Mouse (Mus musculus) liver, embryonic 12.5 days (tissue): ENCODE data around the gene Haghl. TPM values are rescaled to one million over a fixed set of nuclear protein-coding genes. Genes with fewer than 3 reads are reported as not detected.
A peak's percentile ranks its signal among the peaks of the same experiment; 100 is the strongest.

Experiments
- ATAC-seq: fragments of 200-750 bp; cut with Nextera tagmentation; 2 replicates; pipeline ENCODE4 v1.8.0; 2017; ENCODE audit warnings: moderate number of reproducible peaks, mild to moderate bottlenecking, moderate library complexity
- H3K27ac ChIP-seq: fragments of 300-500 bp; sonication (generic); 2 replicates; pipeline ENCODE4 v1.5.1; 2016; ENCODE audit warnings: mild to moderate bottlenecking
- H3K27me3 ChIP-seq: fragments of 300-500 bp; sonication (generic); replicated peaks from 2 replicates; pipeline ENCODE4 v1.6.1; 2016; ENCODE audit warnings: mild to moderate bottlenecking, moderate library complexity
- H3K36me3 ChIP-seq: fragments of 300-500 bp; sonication (generic); 2 replicates; pipeline ENCODE4 v1.6.1; 2016; ENCODE audit warnings: mild to moderate bottlenecking, moderate library complexity
- H3K4me1 ChIP-seq: fragments of 300-500 bp; sonication (generic); 2 replicates; pipeline ENCODE4 v1.6.1; 2016
- H3K4me2 ChIP-seq: fragments of 300-500 bp; sonication (generic); 2 replicates; pipeline ENCODE4 v1.6.1; 2016; ENCODE audit warnings: mild to moderate bottlenecking, moderate library complexity
- H3K4me3 ChIP-seq: fragments of 300-500 bp; sonication (generic); 2 replicates; pipeline ENCODE4 v1.5.1; 2016; ENCODE audit warnings: mild to moderate bottlenecking, moderate library complexity
- H3K9ac ChIP-seq: fragments of 300-500 bp; sonication (generic); 2 replicates; pipeline ENCODE4 v1.6.1; 2016; ENCODE audit warnings: mild to moderate bottlenecking, moderate library complexity
- H3K9me3 ChIP-seq: fragments of 300-500 bp; sonication (generic); replicated peaks from 2 replicates; pipeline ENCODE4 v1.6.1; 2016; ENCODE audit warnings: mild to moderate bottlenecking, moderate library complexity
- WGBS: fragments of 180-500 bp; shearing (Covaris S2); methylation state at CpG from one replicate; pipeline ENCODE4 v1.1.7; 2016; ENCODE audit not compliant: insufficient replicate concordance; 5-methylcytosine and 5-hydroxymethylcytosine counted together
- polyA plus RNA-seq: library from polyadenylated mRNA; unstranded; fragments of >200 nt; fragmentation: Nextera tagmentation; extraction: Ambion mirVana; gene quantifications from 2 replicates; pipeline ENCODE4 v1.2.1, GENCODE M21; 2016

Haghl gene
- polyA plus RNA-seq = 11.4 and 11.9 TPM in 2 replicates

DNA sequence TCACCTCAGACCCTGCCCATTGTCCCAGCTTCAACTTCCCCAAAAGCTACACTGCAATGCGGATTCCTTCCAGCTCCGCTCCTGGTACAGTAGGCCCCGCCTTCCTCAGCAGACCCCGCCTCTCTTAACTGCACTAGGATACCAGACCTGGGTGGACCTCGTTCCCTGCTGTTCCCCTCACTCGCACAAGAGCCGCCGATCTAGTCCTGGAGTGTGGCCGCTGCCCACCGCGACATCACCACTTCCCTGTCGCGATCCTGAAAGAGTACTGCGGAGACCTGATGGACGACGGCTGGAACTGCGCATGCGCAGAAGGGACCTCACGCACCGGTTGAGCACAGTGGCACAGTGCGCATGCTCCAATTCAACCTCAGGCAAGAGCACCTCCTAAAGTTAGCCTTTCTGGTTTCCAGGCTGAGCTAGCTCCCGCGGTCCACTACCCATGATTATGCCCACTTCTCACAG is at the start of gene Haghl:
Gene Haghl (minus strand): TSS at position 393 of the 465 bp plus-strand sequence.
- WGBS = under 1% methylated on average over 23 of the region's 23 CpGs
- peaks cover 63% of the 10 kb centered on the region for H3K36me3 ChIP-seq
- no peaks in the 10 kb centered on the region for H3K27me3 ChIP-seq
- H3K4me3 ChIP-seq = peak within 1 kb of the TSS; percentile 73
- peaks cover 16% of the 10 kb centered on the region for H3K4me1 ChIP-seq
- peak within 1 kb of the TSS; percentile 72 for H3K9ac ChIP-seq
- ATAC-seq = peak; percentile 83
- peak within 1 kb of the TSS; percentile 87 for H3K4me2 ChIP-seq
- no peaks in the 10 kb centered on the region for H3K9me3 ChIP-seq
- peak within 1 kb of the TSS; percentile 69 for H3K27ac ChIP-seq

DNA sequence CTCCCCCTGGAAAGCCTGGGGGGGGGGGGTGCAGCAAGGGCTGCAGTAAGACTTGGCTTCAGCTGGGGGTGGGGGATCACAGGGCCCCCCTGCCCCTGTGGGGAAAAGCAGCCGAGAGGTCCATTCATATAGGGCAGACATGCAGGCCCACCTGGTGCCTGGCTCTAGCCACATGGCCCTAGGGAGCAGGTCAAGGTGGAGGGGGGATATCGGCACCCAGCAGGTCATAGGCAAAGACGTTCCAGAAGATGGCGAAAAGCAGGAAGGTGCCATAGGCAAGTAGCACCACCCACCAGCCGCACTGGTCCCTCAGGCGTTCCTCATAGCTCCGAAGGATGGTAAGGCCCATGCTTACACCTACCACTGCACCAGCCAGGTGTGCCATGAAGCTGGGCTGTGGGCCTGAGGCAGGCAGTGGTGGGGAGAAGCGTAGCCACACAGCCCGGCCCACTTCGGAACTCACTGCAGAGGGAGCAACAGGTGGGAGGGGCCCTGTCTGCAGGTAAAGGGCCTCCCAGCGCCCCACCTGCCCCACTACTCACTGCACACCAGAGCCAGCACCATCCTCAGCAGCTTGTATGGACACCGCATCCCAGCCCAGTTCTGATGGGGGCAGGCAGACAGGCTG is 49.2 kb upstream of the Haghl start:
- Histone ChIP-seq H3K4me1 (peaks cover 84% of the 10 kb centered on the region), H3K9ac (peak overlapping the region; percentile 92), H3K4me2 (peak overlapping the region; percentile 84), H3K27ac (peak overlapping the region; percentile 93), H3K4me3 (peak overlapping the region; percentile 84), H3K36me3 (peaks cover 65% of the 10 kb centered on the region), H3K9me3 (no peaks in the 10 kb centered on the region), H3K27me3 (no peaks in the 10 kb centered on the region)
- ATAC-seq = no peak
- 89% methylated on average over 12 of the region's 12 CpGs for WGBS

DNA sequence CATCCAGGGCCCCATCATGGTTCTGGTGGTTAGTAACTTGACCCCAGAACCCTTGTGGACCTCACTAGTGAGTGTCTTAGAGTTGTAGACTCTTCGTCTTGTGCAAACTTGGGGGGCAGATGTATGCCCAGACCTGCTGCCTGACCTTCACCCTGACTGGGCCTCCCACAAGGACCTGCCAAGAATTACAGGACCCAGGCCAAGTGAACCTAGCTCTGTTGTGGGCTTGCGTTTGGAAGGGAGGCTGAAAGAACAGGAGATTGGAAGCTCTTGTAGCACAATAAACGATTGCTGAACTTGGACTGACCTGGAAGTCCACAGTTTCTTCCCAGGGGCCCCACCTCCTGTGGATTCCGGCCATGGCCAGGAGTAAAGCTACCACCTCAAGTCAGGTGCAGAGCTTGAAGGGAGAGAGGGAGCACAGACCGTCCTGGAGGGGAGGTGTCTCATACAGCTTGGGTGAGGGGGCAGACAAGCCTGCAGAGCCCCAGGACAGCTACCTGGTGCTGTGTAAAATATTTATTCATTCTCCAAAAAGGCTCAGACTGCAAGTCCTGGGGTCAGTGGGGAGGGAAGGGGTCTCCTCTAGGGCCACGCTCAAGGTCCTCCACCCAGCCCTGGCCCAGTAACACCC is 48.6 kb upstream of the Haghl start:
- WGBS = 43% methylated on average over 6 of the region's 6 CpGs
- peak overlapping the region; percentile 92 for H3K9ac ChIP-seq
- peak overlapping the region; percentile 84 for H3K4me2 ChIP-seq
- no peaks in the 10 kb centered on the region for H3K27me3 ChIP-seq
- H3K9me3 ChIP-seq = no peaks in the 10 kb centered on the region
- peak overlapping the region; percentile 93 for H3K27ac ChIP-seq
- H3K4me3 ChIP-seq = peak overlapping the region; percentile 84
- ATAC-seq = no peak
- peaks cover 60% of the 10 kb centered on the region for H3K36me3 ChIP-seq
- H3K4me1 ChIP-seq = peaks cover 84% of the 10 kb centered on the region

DNA sequence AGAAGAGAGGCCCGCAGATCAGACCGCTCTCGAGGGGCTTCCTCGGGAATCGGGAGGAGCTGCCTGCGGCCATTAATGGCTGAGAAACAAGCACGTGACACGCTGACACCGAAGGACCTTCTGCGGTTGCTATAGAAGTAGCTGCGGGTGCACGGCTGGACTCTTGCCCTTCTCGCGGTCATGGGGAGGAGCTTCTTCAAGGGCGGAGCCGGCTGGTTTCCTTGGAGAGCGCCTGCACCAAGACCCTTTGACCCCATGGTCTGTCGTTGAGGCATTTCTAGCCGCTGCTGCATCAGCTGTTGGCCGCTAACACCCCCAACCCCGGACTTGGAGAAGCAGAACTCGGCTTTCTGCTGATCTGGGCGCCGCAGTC is 47.8 kb upstream of the Haghl start, which contains the start of gene Stub1:
Gene Stub1 (minus strand): TSS at position 114 of the 373 bp plus-strand sequence.
- H3K4me1 ChIP-seq = peaks cover 88% of the 10 kb centered on the region
- peaks cover 55% of the 10 kb centered on the region for H3K36me3 ChIP-seq
- no peaks in the 10 kb centered on the region for H3K9me3 ChIP-seq
- H3K27me3 ChIP-seq = no peaks in the 10 kb centered on the region
- peak within 1 kb of the TSS; percentile 84 for H3K4me3 ChIP-seq
- H3K9ac ChIP-seq = peak within 1 kb of the TSS; percentile 92
- WGBS = 0% methylated on average over 24 of the region's 24 CpGs
- H3K27ac ChIP-seq = peak within 1 kb of the TSS; percentile 93
- H3K4me2 ChIP-seq = peak within 1 kb of the TSS; percentile 84
- ATAC-seq = peak; percentile 53

DNA sequence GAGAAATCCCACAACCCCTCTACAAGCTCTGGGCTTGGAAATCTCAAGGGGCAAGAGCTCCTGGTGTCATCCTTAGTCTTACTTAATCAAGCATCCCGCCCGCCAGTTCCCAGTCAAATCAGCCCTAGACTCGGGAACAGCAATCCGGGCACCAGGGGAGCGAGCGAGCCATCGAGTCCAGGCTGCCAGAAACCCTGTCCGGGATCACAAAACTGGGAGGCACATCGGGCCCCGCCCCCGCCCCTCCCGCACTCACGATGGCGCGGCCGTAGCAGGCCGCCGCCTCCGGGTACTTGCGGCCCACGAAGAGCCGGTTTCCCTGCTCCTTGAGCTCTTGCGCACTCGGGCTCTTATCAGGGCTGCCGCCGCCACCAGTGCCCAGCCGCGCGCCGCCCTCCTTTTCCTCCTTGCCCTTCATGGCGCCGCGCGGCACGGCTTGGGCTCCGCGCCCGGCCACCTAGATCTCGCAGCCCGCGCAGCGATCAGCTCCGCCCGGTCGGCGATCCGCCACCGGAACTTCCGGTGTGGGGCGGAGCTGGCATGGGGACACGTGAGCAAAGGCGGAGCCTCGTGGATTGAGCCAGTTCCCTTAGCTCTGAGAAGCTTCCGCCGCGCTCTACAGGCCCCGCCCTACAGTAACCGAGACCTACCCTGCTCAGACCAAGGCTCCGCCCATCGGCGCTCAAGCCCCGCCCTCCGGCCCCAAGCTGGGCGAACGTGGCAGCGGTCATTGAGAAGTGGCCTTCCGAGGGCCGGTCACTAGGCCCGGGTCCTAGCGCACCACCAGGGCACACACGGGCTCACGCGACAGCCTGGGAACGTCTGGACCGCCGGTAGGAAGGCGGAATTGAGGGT is 47.2 kb upstream of the Haghl start:
- peaks cover 87% of the 10 kb centered on the region for H3K4me1 ChIP-seq
- H3K27me3 ChIP-seq = no peaks in the 10 kb centered on the region
- peak overlapping the region; percentile 92 for H3K9ac ChIP-seq
- peak overlapping the region; percentile 84 for H3K4me3 ChIP-seq
- no peaks in the 10 kb centered on the region for H3K9me3 ChIP-seq
- H3K4me2 ChIP-seq = peak overlapping the region; percentile 84
- WGBS = under 1% methylated on average over 75 of the region's 77 CpGs
- ATAC-seq = peak; percentile 89
- peaks cover 55% of the 10 kb centered on the region for H3K36me3 ChIP-seq
- peak overlapping the region; percentile 93 for H3K27ac ChIP-seq

DNA sequence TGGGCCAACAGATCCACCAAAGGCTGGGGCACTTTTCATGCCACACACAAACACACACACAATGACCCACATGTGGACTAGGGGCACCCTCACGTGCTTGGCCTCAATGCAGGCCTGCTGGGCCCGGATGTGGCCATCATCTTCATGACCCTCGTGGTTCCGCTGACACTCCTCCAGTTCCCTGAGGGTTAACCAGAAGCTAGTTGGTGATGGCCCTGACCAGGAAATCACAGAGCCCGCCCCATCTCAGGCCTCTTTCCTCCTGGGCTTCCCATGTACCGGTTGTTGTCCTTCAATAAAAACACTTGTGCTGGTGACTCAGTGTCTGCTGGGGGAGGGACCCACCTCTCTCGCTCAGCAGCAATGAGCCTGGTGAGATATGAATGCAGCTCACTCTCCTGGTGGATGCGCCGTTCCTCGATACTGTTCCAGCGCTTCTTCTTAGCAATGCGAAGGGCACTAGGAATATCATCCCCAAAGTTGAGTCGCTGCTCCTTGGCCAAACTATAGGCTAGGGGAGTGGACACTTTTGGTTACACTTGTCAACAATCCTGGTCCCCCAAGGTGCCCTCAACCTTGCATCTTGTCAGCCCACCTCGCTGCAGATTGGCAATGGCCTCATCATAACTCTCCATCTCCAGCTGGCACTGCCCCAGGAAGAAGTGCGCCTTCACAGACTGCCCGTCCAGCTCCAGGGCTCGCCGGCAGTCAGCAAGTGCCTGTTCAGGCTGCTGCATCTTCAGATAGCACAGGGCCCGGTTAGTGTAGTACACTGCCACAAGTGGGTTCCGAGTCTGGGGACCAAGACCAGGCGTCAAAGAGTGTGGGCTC is 46.2 kb upstream of the Haghl start:
- Histone ChIP-seq H3K9ac (peak overlapping the region; percentile 92), H3K27me3 (no peaks in the 10 kb centered on the region), H3K4me1 (peaks cover 81% of the 10 kb centered on the region), H3K4me3 (peak overlapping the region; percentile 84), H3K36me3 (peaks cover 61% of the 10 kb centered on the region), H3K4me2 (peak overlapping the region; percentile 84), H3K27ac (peak overlapping the region; percentile 91), H3K9me3 (no peaks in the 10 kb centered on the region)
- 44% methylated on average over 21 of the region's 21 CpGs for WGBS
- ATAC-seq = no peak

DNA sequence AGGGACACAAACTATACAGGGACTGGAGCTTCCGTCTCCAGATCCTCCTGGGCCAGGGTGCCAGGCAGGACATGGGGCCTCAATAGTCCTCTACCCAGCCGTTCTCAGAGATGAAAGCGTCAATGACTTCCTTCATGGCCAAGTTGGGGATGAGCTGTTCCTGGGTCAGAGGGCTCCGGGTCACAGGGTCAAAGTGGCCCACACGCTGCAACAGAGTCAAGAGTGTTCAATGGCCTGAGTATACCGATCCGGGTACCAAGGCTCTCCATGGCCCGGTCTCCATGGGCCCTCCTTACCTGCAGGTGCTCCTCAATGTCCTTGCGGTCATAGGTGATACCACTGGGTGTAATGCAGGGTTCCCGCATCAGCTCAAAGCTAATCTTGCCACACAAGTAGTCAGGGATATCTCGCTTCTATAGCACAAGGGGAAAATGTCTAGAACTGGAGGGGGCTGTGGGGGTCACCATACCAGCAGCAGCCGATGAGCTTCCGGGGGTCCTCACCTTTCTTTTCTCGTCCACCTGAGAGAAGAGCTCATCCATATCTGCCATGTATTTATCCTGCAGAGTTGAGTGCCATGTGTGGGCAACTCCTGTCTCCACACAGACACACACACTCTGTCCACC is 45.4 kb upstream of the Haghl start:
- Histone ChIP-seq H3K4me3 (peak overlapping the region; percentile 84), H3K4me1 (peaks cover 77% of the 10 kb centered on the region), H3K27ac (peak overlapping the region; percentile 91; the same call in 1 of the 2 replicates), H3K36me3 (peaks cover 67% of the 10 kb centered on the region), H3K27me3 (no peaks in the 10 kb centered on the region), H3K4me2 (peak overlapping the region; percentile 89), H3K9me3 (no peaks in the 10 kb centered on the region), H3K9ac (peak overlapping the region; percentile 92)
- no peak for ATAC-seq
- 81% methylated on average over 14 of the region's 14 CpGs for WGBS

DNA sequence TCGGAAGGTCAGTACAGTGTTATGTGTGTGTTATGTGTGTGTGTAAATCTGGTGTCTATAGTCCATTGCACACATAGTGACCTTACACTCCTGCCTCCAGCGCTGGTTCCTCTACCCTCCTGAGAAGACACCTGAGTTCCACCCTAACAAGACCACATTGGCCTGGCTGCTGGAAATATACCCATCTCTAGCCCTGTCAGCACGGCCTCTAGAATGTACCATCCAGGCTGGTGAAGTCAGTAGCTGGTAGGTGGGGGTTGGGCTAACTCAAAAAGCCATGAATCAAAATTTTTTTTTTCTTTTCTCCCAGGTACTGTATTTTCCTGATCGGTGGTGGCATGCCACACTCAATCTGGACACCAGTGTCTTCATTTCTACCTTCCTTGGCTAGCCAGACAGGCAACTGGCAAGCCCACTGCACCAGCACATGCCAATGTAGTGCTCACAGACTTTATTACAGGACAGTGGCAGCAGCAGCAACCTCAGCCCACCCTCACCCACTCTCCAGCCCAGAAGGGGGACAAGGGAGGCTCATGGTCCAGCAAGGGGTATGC is 44.8 kb upstream of the Haghl start:
- Histone ChIP-seq H3K4me1 (peaks cover 77% of the 10 kb centered on the region), H3K9ac (peak overlapping the region; percentile 92), H3K9me3 (no peaks in the 10 kb centered on the region), H3K4me2 (peak overlapping the region; percentile 89), H3K4me3 (peak overlapping the region; percentile 70), H3K36me3 (peaks cover 67% of the 10 kb centered on the region), H3K27me3 (no peaks in the 10 kb centered on the region), H3K27ac (no peak overlapping the region; the same call in 1 of the 2 replicates)
- no peak for ATAC-seq
- WGBS = 75% methylated on average over 4 of the region's 4 CpGs

DNA sequence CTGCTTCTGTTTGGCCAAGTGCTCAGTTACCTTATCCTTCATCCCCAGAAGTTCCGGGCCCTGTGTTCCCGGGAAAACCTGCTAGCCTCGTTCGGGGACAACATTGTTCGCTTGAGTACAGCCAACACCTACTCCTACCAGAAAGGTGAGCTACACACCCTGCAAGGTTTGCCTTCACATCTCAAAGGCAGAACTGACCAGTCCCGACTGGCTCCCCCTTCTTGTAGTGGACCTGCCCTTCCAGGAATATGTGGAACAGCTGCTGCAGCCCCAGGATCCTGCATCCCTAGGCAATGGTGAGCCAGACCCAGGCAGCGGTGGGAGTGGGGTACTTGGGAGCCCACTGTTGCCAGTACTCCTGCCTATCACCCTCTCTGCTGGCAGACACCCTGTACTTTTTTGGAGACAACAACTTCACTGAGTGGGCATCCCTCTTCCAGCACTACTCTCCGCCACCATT is 44.1 kb upstream of the Haghl start:
- no peak for ATAC-seq
- no peaks in the 10 kb centered on the region for H3K27me3 ChIP-seq
- H3K4me3 ChIP-seq = peak overlapping the region; percentile 70
- H3K4me2 ChIP-seq = peak overlapping the region; percentile 89
- 32% methylated on average over 8 of the region's 8 CpGs for WGBS
- no peaks in the 10 kb centered on the region for H3K9me3 ChIP-seq
- peak overlapping the region; percentile 83 for H3K27ac ChIP-seq
- peaks cover 61% of the 10 kb centered on the region for H3K36me3 ChIP-seq
- peaks cover 77% of the 10 kb centered on the region for H3K4me1 ChIP-seq
- H3K9ac ChIP-seq = peak overlapping the region; percentile 79

DNA sequence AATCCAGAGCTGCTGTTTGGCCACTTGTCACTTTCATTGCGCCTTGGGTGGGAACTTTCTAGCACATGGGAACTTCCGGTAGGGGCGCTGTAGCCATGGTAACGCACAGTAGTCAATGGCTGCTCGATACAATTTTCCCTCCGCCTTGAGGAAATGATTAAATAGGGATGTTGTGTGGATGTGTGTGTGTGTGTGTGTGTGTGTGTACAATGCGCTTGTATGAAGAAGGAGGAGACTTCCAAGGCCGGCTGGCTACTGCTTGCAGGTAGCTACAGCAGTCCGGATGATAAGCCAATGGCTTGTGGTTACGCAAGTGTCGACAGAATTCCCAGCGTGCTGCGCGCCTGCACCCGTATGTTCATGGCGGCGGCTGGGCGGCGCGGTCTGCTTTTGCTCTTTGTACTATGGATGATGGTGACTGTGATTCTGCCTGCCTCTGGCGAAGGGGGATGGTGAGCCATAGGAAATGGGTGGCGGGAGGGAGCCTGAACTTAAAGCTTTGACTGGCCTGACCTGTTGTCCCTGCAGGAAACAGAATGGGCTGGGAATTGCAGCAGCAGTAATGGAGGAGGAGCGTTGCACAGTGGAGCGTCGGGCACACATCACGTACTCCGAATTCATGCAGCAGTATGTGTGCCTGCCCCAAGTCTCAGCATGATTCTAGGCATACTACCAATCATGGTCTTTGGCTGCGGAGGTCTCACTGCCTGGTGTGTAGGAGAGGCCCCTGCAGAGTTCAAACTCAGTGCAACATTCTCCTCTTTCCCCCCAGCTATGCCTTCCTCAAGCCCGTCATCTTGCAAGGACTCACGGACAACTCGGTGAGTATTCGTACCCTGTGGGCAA is 43.5 kb upstream of the Haghl start, which contains the start of gene Jmjd8:
Gene Jmjd8 (plus strand): TSS at position 156 of the 846 bp plus-strand sequence.
- Histone ChIP-seq H3K4me2 (peak within 1 kb of the TSS; percentile 89), H3K9ac (peak within 1 kb of the TSS; percentile 79), H3K27ac (peak within 1 kb of the TSS; percentile 83), H3K9me3 (no peaks in the 10 kb centered on the region), H3K36me3 (peaks cover 57% of the 10 kb centered on the region), H3K4me3 (peak within 1 kb of the TSS; percentile 70), H3K27me3 (no peaks in the 10 kb centered on the region), H3K4me1 (peaks cover 77% of the 10 kb centered on the region)
- ATAC-seq = peak; percentile 31
- 2% methylated on average over 32 of the region's 32 CpGs for WGBS
